Comparison of ENCODE assay signal across 1 mouse cellular context in the genomic region with DNA sequence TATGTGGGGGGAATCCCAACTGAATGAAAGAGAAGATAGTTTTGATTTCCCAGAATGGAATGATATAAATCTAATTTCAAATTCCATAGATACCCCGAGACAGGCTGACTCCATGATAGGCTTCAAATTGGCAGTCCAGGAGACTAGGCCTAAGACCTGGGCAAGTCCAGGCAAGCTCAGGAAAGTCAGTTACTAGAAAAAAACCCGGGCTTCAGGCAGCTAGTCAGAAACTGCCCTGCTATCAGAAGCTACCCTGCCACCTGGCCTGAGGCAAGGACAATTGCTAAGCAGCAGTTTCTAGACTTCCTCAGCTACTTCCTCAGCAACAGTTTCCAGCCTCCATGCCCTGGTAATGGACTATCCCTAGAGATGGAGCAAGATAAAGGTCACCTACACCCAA.
A peak's percentile ranks its signal among the peaks of the same experiment; 100 is the strongest.
TF ChIP-seq lines count a peak whose summit lies in the region.

No protein-coding gene starts in this region.

TF ChIP-seq in CH12.LX, 34 proteins besides CTCF, POLR2A, EP300 and RAD21 (continued from another document):
- TF ChIP-seq UBTF (IDR thresholded peaks at IDR 0.05; ENCODE audit: low read depth, low read length): no peak
- peak; percentile 32; the same call in 1 of the 2 replicates for TF ChIP-seq NRF1 (IDR thresholded peaks at IDR 0.05; ENCODE audit: low read depth, low read length)
- peak; percentile 74 for TF ChIP-seq IRF4 (IDR thresholded peaks at IDR 0.05; ENCODE audit: low read depth, low read length)
- TF ChIP-seq ZNF384 (IDR thresholded peaks at IDR 0.05; ENCODE audit: low read depth, low read length): peak; percentile 95
- TF ChIP-seq ELF1 (IDR thresholded peaks at IDR 0.05; ENCODE audit: low read depth, low read length): no peak
- TF ChIP-seq MAFK (IDR thresholded peaks at IDR 0.05; ENCODE audit: insufficient replicate concordance, low read length): no peak
- TF ChIP-seq BHLHE40 (IDR thresholded peaks at IDR 0.05; ENCODE audit: low read depth, low read length): no peak
- no peak for TF ChIP-seq MXI1 (IDR thresholded peaks at IDR 0.05; ENCODE audit: low read depth, low read length)
- peak; percentile 61; the same call in 1 of the 2 replicates for TF ChIP-seq E2F4 (IDR thresholded peaks at IDR 0.05; ENCODE audit: insufficient replicate concordance, low read depth, low read length)
- no peak for TF ChIP-seq PAX5 (IDR thresholded peaks at IDR 0.05; ENCODE audit: low read length)
- no peak for TF ChIP-seq GABPA (IDR thresholded peaks at IDR 0.05; ENCODE audit: insufficient replicate concordance, low read depth, low read length)
- peak; percentile 87 for TF ChIP-seq TCF12 (IDR thresholded peaks at IDR 0.05; ENCODE audit: low read depth, low read length)
- no peak for TF ChIP-seq POLR2AphosphoS2 (IDR thresholded peaks at IDR 0.05; ENCODE audit: low read depth, low read length)
- no peak; the same call in none of the 2 replicates for TF ChIP-seq MAX (IDR thresholded peaks at IDR 0.05; ENCODE audit: low read length)
- TF ChIP-seq CHD1 (IDR thresholded peaks at IDR 0.05; ENCODE audit: low read depth, low read length): peak; percentile 100
- TF ChIP-seq ZMIZ1 (IDR thresholded peaks at IDR 0.05; ENCODE audit: low read depth, low read length): no peak
- no peak for TF ChIP-seq NELFE (IDR thresholded peaks at IDR 0.05; ENCODE audit: low read depth, low read length)
TF ChIP-seq in CH12.LX: peak in this region for 10.
